Mouse (Mus musculus): ENCODE data around the gene Trim71. TPM values are rescaled to one million over a fixed set of nuclear protein-coding genes. Genes with fewer than 3 reads are reported as not detected.
"Not testable (repeated sequence)": the region's sequence is repeated elsewhere in the genome, so short reads cannot be mapped to it uniquely, and the experiment has no call there.

Gene Trim71
- total RNA-seq, 2 experiments from 2014 or later: 1.1 to 1.5 TPM

DNA sequence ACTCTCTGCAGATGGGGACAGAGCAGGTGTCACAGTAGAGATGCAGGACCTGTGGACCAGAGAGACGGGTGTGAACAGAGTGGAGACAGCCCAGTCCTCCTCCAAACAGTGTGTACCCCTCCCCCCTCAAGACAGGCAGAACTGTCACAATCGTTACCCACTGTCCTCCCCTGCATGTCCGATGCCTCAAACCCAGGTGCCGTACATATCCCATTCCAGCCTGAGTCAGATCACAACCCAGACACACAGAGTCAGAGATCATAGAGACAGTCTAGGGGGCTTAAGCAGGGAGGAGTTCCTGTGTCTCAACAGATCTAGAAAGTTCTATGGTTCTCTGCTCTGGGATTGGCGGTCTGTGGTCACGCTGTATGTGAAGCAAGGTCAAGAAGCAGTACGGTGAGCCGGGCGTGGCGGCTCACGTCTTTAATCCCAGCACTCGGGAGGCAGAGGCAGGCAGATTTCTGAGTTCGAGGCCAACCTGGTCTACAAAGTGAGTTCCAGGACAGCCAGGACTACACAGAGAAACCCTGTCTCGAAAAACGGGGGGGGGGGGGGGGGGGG lies 39.0 kb downstream of the Trim71 start:
- DNase-seq: no peak

DNA sequence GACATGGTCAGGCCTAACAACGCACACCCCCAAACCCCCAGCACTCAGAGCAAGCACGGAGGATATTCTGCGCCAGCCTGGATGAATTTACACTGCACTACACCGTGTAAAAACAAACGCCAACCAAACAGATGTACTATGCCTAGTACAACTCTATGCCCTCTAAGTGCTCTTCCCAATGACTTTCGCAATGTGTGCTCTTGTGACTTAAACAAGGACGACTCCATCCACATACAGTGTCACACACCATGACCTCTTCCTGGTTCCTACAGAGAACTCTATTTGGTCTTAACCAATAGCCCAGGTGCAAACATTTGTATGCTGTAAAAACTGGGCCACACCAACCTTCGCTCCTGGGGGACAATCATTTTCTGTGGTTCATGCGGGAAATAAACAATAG lies 41.7 kb downstream of the Trim71 start:
- no peak for DNase-seq

DNA sequence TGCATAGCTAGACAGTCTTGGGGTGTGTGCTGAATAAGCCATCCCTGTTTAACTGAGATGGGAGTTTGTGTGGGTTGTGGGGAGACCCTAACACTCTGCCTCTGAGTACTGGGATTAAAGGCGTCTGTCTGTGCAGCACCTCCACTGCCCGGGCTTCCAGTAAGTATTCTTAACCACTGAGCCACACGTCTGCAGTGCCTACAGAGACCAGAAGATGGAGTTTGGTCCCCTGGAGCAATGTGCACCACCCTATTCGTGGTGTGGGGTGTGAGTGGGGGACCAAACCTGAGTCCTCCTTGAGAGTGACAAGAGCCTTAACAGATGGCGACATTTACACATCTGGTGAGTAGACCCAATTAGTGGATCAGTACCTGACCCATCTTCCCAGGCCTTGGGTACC lies 42.1 kb downstream of the Trim71 start:
- DNase-seq: no peak

DNA sequence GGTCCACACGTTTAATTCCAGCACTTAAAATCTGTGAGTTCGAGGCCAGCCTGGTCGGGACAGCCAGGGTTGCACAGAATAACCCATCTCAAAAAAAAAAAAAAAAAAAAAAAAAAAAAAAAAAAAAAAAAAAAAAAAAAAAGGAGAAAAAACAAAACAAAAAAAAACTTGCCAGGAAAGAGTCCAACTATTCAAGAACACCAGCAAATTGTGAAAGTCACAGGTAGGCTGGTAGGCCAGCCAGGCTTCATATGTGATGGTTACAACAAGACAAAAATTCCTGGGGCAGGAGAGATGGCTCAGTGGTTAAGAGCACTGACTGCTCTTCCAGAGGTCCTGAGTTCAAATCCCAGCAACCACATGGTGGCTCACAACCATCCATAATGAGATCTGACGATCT lies 43.6 kb downstream of the Trim71 start:
- not testable (repeated sequence) for DNase-seq

DNA sequence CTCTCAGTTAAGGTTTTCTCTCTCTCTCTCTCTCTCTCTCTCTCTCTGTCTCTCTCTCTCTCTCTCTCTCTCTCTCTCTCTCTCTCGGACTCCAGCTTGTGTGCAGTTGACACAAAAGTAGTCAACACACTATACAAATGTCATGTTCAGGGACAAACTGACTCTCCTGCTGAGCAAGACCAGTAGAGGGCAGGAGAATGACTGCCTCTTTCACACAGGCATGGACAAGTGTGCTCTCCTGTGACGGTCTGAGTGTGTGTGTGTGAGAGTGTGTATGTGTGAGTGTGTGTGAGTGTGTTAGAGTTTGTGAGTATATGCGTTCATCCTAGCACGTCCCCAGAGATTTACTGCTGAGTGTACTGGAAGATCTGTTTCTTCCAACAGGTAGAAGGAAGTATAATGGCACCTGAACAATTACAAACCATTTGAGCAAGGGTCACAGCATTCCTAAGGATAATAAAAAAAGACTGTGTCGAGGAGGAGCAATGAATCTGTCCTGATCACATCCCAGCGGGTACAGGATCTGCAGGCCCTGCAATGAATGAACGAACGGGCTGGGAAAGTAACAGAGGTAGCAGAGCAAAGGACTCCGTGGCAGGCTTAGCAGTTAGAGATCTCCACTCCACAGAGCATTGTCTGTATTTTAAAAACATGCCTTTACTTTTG lies 45.2 kb downstream of the Trim71 start:
- no peak for DNase-seq

DNA sequence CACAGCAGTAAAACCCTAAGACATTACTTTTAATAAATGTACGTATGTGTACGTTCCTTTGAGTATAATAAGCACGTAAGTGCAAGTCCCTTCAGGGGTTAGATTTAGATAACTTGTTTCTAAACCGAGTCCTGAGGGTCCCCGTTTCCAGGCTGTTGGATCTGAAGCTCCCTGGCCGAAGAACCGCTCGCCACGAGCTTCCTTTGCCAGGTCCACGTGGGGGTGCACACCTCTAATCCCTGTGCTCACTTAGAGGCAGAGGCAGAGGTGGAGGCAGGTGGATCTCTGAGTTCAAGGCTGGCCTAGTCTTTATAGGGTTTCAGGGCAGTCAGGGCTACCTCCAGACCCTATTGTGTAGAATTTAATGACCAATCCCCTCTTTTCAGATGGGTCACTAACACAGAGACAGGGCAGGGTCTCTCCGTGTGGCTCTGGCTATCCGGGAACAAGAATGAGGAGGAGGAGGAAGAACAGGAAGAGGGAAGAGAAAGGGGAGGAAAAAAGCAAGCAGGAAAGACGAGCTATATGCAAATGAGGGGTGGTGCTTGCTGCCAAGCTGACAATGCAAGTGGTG lies 46.2 kb downstream of the Trim71 start:
- DNase-seq: no peak

DNA sequence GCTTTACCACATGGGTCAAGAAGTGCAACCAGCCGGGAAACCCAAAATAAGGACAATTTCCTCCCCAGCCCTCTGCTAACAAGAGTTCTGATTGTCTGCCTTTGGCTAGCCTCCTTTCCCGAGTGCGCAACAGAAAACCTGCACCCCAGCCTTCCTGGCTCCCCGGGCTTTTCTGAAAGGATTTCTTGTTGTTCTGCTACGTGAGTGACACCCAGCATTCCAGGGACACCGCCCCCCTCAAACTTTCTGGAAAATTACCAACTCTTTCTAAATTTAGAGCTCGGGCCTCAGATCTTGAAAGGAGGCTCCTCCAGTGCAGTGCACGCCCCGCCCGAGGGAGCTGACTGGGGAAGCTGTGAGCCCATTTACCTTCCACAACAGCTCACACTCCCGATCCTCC lies 48.8 kb downstream of the Trim71 start, which contains the start of gene C130032M10Rik:
C130032M10Rik (plus strand) TSS at position 334 of the 400 bp plus-strand sequence.
- DNase-seq: no peak

DNA sequence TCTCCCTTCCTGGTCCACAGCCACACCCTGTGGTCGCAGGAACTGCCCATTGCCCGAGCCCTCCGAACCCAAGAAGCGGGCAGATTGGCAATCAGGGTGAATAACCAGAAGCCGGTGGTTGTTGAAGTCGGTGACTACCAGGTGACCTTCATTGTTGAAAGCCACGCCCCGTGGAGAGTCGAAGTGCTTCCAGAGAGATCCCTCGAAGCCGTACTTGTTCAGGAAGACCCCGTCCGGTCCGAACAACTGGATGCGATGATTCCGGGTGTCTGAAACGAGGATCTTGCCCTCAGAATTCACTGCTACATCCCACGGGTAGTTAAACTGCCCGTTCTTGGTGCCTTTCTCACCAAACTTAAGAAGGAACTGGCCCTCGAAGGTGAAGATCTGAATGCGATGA lies 51.3 kb downstream of the Trim71 start:
- DNase-seq: no peak

DNA sequence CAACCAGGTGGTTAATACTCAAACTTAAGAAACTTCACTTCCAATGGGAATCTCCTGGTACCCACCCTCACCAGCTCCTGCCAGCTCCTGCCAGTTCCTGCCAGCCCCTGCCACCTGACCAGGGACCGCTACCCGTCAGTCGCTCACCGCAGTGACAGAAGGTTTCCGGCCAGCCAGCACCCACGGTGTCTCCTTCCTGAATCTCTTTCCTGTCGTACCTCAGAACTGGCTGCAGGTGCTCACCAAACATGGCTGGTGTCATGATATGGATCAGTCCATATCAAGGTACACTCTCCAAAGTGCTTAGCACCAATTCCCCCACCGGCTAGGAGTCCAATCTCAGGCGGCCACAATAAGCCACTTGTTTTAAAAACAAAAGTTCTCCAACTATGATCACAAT lies 54.4 kb downstream of the Trim71 start:
- DNase-seq: no peak

DNA sequence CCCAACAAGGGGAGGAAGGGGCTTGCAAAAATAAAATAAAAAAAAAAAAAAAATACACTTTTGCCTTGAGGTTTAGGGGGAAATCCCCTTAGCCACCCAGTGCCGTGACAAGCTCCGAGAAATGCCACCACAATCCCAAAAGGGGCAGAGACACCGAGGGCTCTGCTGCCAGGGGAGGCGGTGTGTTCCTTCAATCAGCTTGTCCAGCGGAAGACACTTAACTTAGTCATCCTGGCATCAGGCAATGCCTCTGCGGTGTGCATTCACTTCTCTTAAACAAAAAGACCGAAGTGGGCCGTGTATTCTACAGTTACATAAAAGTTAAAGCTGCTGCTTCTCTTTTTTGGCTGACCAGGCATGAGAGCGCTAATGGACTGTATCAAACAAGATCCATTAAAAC lies 56.7 kb downstream of the Trim71 start:
- DNase-seq: no peak

DNA sequence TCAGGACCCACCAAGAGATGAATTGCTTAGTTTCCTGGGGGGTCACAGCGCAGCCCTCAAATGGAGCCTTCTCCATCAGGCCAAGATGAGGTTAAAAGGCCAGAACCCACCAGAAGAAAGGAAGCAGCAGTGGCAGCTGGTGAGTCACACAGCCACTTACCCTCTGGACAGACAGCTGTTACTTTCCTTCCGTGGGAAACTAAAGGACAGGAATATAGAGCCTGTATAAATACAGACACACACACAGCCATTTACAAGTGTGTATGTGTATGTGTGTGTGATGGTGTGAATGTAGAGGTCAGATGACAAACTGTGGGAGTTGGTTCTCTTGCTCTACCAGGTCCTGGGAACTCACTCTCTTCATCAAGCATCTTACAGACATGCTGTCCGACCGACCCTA lies 57.6 kb downstream of the Trim71 start:
- DNase-seq: no peak

DNA sequence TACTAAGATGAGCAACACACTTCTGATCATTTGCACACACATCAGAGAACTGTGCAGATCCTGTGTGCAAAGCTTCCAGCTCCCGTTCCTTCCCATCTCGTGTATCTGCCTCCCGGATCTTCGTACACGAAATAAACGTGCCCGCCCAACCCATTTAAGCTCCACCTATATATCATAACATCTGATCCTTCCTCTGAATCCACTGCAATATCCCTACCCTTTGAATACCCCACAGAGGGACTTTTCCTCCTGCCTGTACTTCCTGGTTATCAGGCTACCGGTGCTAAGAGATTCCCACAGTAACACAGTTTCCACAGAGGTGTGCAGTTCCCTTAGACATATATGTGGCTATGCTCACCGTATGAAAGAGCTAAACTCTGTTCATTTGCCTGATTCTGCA lies 59.4 kb downstream of the Trim71 start, which contains the start of gene Ccr4:
Ccr4 (minus strand) TSS at position 101 of the 400 bp plus-strand sequence.
- no peak for DNase-seq

DNA sequence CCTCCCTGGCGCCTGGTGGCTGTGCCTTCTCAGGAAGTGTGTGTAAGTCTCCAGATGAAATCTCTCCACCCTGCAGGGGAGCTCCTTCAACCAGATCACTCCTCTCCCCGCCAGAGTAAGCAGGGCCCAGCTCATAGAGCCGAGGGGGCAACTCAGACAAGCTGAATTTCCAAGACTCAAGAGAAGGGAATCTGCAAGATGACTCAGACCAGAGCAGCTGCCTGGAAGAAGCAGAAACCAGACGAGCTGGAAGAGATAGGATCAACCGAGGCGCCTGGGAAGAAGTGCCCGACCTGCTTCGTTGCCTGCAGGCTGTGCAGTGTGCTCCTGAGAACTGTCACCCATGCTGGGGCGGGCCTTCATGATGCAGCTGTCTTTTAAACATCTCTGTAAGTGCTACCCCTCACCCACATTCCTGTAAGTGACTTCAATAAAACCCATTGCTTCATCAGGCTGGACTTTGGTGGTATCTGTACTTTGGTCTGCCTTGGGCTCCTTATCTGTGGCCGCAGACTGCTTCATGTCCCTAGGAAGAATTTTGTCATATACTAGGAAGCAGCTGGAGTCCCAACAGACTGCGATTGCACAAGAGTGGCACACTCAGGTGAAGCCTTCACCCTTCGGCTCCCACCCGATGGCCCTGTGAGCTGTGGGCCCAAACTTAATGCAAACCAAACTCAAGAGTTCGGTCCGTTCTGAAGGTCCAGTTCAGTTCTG lies 61.3 kb downstream of the Trim71 start:
- DNase-seq: no peak

DNA sequence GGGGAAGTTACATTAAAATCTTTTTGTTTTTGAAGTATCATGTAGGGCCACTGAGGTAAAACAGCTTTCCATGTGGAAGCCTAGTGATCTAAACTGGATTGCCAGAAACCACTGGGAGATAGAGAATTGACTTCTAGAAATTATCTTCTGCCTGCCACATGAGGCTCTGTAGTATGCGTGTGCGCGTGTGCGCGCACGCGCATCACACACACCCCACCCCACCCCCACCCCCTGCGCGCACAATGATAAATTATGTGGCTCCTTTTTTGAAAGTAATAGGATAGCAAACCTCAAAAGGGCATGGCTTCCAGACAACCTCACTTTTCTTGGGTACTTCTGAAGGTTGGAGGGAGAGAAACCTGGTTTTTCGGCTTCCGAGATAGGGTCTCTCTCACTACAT lies 62.3 kb downstream of the Trim71 start:
- DNase-seq: no peak

DNA sequence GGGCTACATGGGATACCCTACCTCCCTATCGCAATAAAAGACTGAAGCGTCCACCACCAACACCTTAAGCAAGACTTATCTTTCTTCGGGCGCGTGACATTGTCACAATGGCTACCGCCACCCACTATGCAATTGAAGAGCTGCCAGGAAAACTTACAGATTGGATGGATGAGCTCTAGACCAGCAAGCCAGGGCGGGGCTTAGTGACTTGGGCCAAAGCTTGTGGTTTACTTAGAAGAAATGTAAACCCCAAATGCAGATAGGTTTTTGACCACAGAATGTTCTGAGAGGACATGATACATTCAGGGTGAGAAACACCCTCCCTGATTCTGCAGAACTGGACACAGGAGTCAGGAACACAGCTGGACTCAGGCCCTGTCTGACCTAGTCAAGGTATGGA lies 63.1 kb downstream of the Trim71 start:
- no peak for DNase-seq

DNA sequence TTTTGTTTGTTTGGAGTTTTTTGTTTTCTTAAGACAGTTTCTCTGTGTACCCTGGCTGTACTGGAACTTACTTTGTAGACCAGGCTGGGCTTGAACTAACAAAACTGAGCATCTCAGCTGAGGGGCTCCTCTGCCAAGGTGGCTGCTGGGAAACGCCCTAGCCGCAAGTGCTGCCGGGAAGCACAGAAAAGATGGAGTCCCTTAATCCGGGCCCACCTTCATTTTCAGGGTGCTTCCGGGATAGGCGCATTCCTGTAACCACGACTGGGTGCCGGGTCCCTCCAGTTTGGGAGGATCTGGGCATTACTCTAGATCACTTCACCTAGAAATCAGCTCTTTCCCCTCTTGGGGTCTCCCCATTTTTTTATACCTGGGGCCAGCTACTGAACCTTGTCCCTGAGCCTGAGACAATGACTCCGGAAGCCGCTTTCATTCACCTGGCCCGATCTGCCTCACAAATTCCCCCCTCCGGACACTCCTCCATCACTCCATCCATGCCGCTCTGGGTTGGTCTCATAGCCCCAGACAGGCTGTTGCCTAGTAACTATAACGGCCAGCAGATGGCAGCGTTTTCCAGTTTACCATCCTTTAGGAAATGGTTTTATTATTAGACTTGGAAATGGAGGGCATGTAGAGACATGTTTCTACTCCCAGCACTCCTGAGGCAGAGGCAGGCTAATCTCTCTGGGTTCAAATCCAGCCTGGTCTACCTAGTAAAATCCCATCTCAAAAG lies 64.2 kb downstream of the Trim71 start:
- peak; percentile 30 to 43 for DNase-seq

DNA sequence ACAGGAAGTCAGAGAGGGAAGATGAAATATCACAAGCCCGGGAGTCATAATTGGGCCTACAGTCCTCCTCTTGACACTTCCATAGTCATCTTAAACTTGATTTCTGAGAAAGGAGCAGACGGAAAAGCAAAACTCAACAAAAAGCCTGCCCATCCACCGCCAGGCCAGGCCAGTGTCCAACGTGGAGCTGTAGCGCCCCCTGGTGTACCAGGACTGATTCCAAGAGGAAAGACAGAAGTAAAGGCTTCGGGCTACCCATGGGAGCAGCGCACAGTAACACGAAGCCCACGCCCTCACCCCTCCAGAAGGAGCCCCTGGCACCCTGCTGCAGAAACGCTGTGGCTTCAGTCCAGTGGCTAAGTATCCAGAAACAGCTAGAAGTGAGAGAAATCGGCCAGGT lies 66.0 kb downstream of the Trim71 start:
- peak; percentile 62 to 75 for DNase-seq

DNA sequence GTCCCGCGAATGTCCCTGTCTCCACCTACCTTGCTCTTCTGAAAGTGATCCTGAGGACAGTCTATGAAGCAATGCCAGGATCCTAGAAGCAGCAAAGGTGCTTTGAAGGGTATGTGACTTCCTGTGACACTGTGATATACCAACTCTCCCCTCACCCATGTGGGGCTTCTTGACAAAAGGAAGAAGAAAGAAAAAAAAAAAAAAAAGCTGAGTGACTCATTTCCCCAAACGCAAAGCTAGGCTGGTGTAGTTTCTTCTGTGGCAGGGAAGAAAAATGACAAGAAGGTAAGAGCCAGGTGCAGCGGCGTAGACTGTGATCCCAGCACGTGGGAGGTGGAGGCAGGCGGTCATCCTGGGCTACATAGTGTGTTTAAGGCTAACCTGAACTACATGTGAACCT lies 67.7 kb downstream of the Trim71 start:
- DNase-seq: no peak

DNA sequence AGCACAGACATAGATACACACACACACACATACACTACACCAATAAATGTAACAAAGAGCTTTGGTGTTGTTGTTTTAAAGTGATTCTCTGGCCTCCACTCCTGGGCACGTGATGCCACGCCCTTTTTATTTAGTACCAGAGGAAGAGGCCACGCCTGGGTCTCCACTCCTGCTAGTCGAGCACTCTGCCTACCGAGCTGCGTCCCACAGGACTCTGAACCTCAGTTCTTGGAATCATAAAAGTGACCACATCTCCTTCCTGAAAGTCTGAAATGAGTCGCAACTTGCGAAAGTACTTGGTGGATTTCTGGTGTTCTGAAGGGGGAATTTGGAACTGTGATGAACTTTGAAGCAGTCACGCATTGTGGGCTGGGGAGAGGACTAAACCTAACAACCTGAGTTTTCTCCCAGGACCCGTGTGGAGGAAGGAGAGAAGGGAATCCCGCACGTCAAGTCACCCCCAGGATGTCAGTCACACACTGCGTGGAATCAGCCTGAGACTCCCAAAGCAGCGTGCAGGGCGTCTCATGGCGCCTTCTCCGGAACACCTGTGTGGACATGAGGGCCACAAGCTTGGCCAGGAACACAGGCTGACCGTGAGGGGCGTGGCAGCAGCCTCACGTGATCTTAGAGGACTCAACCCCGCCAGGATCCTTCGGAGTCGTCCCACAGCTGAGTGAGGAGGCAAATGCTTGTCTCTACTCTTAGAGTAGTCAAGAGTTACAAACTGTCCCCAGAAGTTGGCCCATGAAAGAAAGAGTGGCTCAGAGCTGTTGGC lies 76.5 kb downstream of the Trim71 start:
- no peak for DNase-seq

DNA sequence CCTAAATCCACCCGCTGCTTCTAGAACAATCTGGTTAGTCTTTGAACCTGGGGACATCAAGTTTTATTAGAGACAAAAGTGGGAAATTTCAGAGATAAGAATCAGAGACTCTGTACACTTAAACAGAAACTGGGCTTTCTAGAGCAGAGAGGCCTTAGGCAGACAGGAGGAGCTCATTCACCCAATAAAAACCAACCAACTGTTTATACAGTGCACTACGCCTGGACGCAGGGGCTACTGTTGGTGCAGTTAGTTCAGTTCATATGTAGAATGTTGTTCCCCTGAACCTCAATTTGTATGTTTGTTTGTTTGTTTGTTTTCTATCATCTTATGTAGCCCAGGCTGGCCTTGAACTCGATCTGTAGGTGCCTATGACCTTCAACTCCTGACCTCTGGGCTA lies 77.4 kb downstream of the Trim71 start:
- no peak for DNase-seq

DNA sequence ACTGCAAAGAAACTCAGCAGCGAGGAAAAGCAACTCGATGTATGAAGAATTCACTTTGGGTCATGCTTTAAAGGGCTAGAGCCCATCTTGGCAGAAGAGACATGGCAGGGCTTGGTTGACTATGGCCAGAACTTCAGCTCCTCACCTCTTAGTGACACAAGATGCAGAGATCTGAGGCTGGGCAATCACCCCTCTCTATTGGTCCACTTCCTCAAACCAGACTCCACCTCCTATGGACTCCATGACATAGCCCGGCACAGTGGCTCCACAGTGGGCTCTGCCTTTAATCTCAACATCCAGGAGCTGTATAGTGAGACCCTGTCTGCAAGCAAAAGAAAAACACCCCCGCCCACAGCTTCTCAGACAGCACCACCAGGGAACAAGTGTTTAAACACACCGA lies 79.4 kb downstream of the Trim71 start:
- no peak for DNase-seq

DNA sequence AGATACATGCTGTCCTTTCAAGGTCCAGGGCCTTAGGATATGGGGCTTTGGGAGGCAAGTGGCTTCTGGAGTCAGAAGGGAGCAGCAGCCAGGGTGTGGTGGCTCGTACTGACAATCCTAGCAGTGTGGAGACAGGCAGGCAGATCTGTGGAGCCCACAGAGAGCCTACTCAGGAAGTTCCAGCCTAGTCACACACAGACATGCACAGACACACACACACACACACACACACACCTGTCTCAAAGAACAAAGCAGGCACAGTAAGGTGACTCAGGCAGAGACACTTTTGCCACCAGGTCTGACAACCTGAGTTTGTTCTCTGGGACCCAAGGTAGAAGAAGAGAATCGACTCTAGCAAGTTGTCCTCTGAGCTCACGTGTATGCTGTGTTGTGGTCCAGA lies 83.2 kb downstream of the Trim71 start:
- DNase-seq: no peak

Measured in layer of hippocampus, postnatal 36 days (tissue).